Mouse (Mus musculus): ENCODE data around the gene Hs3st4.

GRCm38 (mm10) chr7:124237896-124238670 lies 255.4 kb downstream of the Hs3st4 start:
- TF ChIP-seq CTCF (IDR thresholded peaks at IDR 0.05; ENCODE audit: low read depth, low read length) (no peak), POLR2A (IDR thresholded peaks at IDR 0.05; ENCODE audit: borderline replicate concordance, low read depth, low read length) (no peak)
